Mouse (Mus musculus) MEL (cell line): ENCODE results near the gene Plagl2. TPM values are rescaled to one million over a fixed set of nuclear protein-coding genes. Genes with fewer than 3 reads are reported as not detected.

Source experiments
- DNase-seq: peaks from one replicate; pipeline ENCODE4 v3.0.0; 2011; ENCODE audit warnings: low read depth, low spot score
- H3K27ac ChIP-seq: 2 replicates; pipeline ENCODE4 v1.5.1; 2012; ENCODE audit warnings: low read depth, mild to moderate bottlenecking, control low read depth, low read length, moderate library complexity; ENCODE audit not compliant: control insufficient read depth
- H3K27me3 ChIP-seq, 2 experiments: fragments of 150-350 bp in 1 of 2; sonication (generic) in 1 of 2; 2 replicates each; pipeline ENCODE4 v1.6.1; 2012; ENCODE audit warnings: low read length in 2 of 2, mild to moderate bottlenecking in 2 of 2, improper control_type of control experiment in 1 of 2, moderate library complexity in 1 of 2; ENCODE audit not compliant: insufficient read depth in 2 of 2, control insufficient read depth in 1 of 2
- H3K36me3 ChIP-seq, 2 experiments: 2 replicates each; pipeline ENCODE4 v1.6.1; 2012 to 2014; ENCODE audit warnings: low read length in 2 of 2, improper control_type of control experiment in 1 of 2, inconsistent platforms in 1 of 2, mild to moderate bottlenecking in 1 of 2; ENCODE audit not compliant: insufficient read depth in 2 of 2, control insufficient read depth in 1 of 2
- H3K4me1 ChIP-seq, 2 experiments: fragments of 150-350 bp in 1 of 2; sonication (generic) in 1 of 2; 2 replicates each; pipeline ENCODE4 v1.6.1; 2012; ENCODE audit warnings: low read length in 2 of 2, improper control_type of control experiment in 1 of 2, mild to moderate bottlenecking in 1 of 2; ENCODE audit not compliant: insufficient read depth in 2 of 2, control insufficient read depth in 1 of 2
- H3K4me3 ChIP-seq, 2 experiments: fragments of 150-350 bp in 1 of 2; sonication (generic) in 1 of 2; 2 replicates each; pipeline ENCODE4 v1.5.1; 2012; ENCODE audit warnings: low read depth in 2 of 2, low read length in 2 of 2, mild to moderate bottlenecking in 2 of 2, moderate library complexity in 2 of 2, control low read depth in 1 of 2, improper control_type of control experiment in 1 of 2; ENCODE audit not compliant: control insufficient read depth in 1 of 2, insufficient read depth in 1 of 2
- H3K79me2 ChIP-seq: 2 replicates; pipeline ENCODE4 v1.6.1; 2012; ENCODE audit warnings: mild to moderate bottlenecking, low read length, moderate library complexity; ENCODE audit not compliant: control insufficient read depth, poor library complexity, insufficient read depth
- H3K9ac ChIP-seq: 2 replicates; pipeline ENCODE4 v1.6.1; 2012; ENCODE audit warnings: low read depth, mild to moderate bottlenecking, control low read depth, low read length, moderate library complexity; ENCODE audit not compliant: control insufficient read depth, poor library complexity, severe bottlenecking
- H3K9me3 ChIP-seq: fragments of 150-350 bp; sonication (generic); replicated peaks from 2 replicates; pipeline ENCODE4 v1.6.1; 2012; ENCODE audit warnings: mild to moderate bottlenecking, low read length, improper control_type of control experiment, moderate library complexity; ENCODE audit not compliant: insufficient read depth
- BHLHE40 ChIP-seq: IDR thresholded peaks from 2 replicates; pipeline ENCODE4 v1.6.1; 2012; ENCODE audit warnings: low read depth, mild to moderate bottlenecking, inconsistent platforms, low read length, improper control_type of control experiment, borderline replicate concordance
- CHD1 ChIP-seq: IDR thresholded peaks from 2 replicates; pipeline ENCODE4 v1.6.1; 2012; ENCODE audit warnings: low read depth, mild to moderate bottlenecking, inconsistent platforms, low read length, improper control_type of control experiment
- CHD2 ChIP-seq: IDR thresholded peaks from 2 replicates; pipeline ENCODE4 v1.6.1; 2011; ENCODE audit warnings: low read length, improper control_type of control experiment
- EP300 ChIP-seq, 2 experiments: IDR thresholded peaks; 2 replicates each; pipeline ENCODE4 v1.6.1; 2011; ENCODE audit warnings: improper control_type of control experiment in 2 of 2, low read length in 2 of 2, low read depth in 1 of 2, mild to moderate bottlenecking in 1 of 2
- ETS1 ChIP-seq: IDR thresholded peaks from 2 replicates; pipeline ENCODE4 v1.6.1; 2012; ENCODE audit warnings: low read depth, mild to moderate bottlenecking, inconsistent platforms, low read length, improper control_type of control experiment, moderate library complexity
- GABPA ChIP-seq: IDR thresholded peaks from 2 replicates; pipeline ENCODE4 v1.6.1; 2012; ENCODE audit warnings: low read depth, mild to moderate bottlenecking, inconsistent platforms, low read length, improper control_type of control experiment, moderate library complexity
- GATA1 ChIP-seq: IDR thresholded peaks from 2 replicates; pipeline ENCODE4 v1.6.1; 2011; ENCODE audit warnings: low read depth, low read length, improper control_type of control experiment
- KAT2A ChIP-seq: conservative IDR thresholded peaks from 2 replicates; pipeline ENCODE4 v1.6.1; 2012; ENCODE audit warnings: low read depth, low read length, improper control_type of control experiment, inconsistent platforms
- MAX ChIP-seq: IDR thresholded peaks from 2 replicates; pipeline ENCODE4 v1.6.1; 2011; ENCODE audit warnings: low read length, improper control_type of control experiment
- MEF2A ChIP-seq: IDR thresholded peaks from 2 replicates; pipeline ENCODE4 v1.6.1; 2014; ENCODE audit warnings: low read depth, mild to moderate bottlenecking, inconsistent platforms, low read length, improper control_type of control experiment; ENCODE audit not compliant: poor library complexity, insufficient replicate concordance, severe bottlenecking; ENCODE audit errors: extremely low read depth
- MXI1 ChIP-seq: IDR thresholded peaks from 2 replicates; pipeline ENCODE4 v1.6.1; 2011; ENCODE audit warnings: mild to moderate bottlenecking, low read depth, low read length, improper control_type of control experiment
- MYC ChIP-seq: IDR thresholded peaks from 2 replicates; pipeline ENCODE4 v1.6.1; 2011; ENCODE audit warnings: low read depth, mild to moderate bottlenecking, low read length, improper control_type of control experiment, moderate library complexity
- NELFE ChIP-seq: IDR thresholded peaks from 2 replicates; pipeline ENCODE4 v1.6.1; 2011; ENCODE audit warnings: low read depth, low read length, improper control_type of control experiment
- NRF1 ChIP-seq: IDR thresholded peaks from 2 replicates; pipeline ENCODE4 v1.6.1; 2014; ENCODE audit warnings: low read depth, mild to moderate bottlenecking, inconsistent platforms, low read length, improper control_type of control experiment, moderate library complexity; ENCODE audit not compliant: poor library complexity, insufficient read depth, severe bottlenecking
- POLR2AphosphoS5 ChIP-seq: IDR thresholded peaks from 2 replicates; pipeline ENCODE4 v1.6.1; 2012; ENCODE audit warnings: low read depth, borderline replicate concordance, mild to moderate bottlenecking, inconsistent platforms, low read length, moderate library complexity, mixed read lengths
- RCOR1 ChIP-seq: IDR thresholded peaks from 2 replicates; pipeline ENCODE4 v1.6.1; 2012; ENCODE audit warnings: low read depth, mild to moderate bottlenecking, inconsistent platforms, low read length, improper control_type of control experiment
- SIN3A ChIP-seq: IDR thresholded peaks from 2 replicates; pipeline ENCODE4 v1.6.1; 2012; ENCODE audit warnings: low read length, improper control_type of control experiment, inconsistent platforms
- SMC3 ChIP-seq: IDR thresholded peaks from 2 replicates; pipeline ENCODE4 v1.6.1; 2011; ENCODE audit warnings: low read depth, low read length, improper control_type of control experiment
- TBP ChIP-seq: IDR thresholded peaks from 2 replicates; pipeline ENCODE4 v1.8.0; 2011; ENCODE audit warnings: low read depth, low read length, improper control_type of control experiment
- TCF12 ChIP-seq: IDR thresholded peaks from 2 replicates; pipeline ENCODE4 v1.6.1; 2014; ENCODE audit warnings: low read depth, mild to moderate bottlenecking, inconsistent platforms, low read length, improper control_type of control experiment, moderate library complexity
- UBTF ChIP-seq: IDR thresholded peaks from 2 replicates; pipeline ENCODE4 v1.6.1; 2012; ENCODE audit warnings: low read depth, mild to moderate bottlenecking, inconsistent platforms, low read length, improper control_type of control experiment, moderate library complexity, borderline replicate concordance; ENCODE audit not compliant: insufficient read depth
- USF1 ChIP-seq: IDR thresholded peaks from 2 replicates; pipeline ENCODE4 v1.6.1; 2014; ENCODE audit warnings: low read depth, mild to moderate bottlenecking, inconsistent platforms, low read length, improper control_type of control experiment, moderate library complexity
- USF2 ChIP-seq, 2 experiments: IDR thresholded peaks; 2 replicates each; pipeline ENCODE4 v1.6.1; 2011 to 2012; ENCODE audit warnings: improper control_type of control experiment in 2 of 2, low read length in 2 of 2, borderline replicate concordance in 1 of 2, inconsistent platforms in 1 of 2, low read depth in 1 of 2, mild to moderate bottlenecking in 1 of 2; ENCODE audit not compliant: insufficient read depth in 1 of 2
- ZC3H11A ChIP-seq: IDR thresholded peaks from 2 replicates; pipeline ENCODE4 v1.6.1; 2012; ENCODE audit warnings: low read depth, mild to moderate bottlenecking, inconsistent platforms, low read length, improper control_type of control experiment
- ZKSCAN1 ChIP-seq: IDR thresholded peaks from 2 replicates; pipeline ENCODE4 v1.6.1; 2012; ENCODE audit warnings: low read depth, mild to moderate bottlenecking, inconsistent platforms, low read length, improper control_type of control experiment, moderate library complexity
- ZMIZ1 ChIP-seq: IDR thresholded peaks from 2 replicates; pipeline ENCODE4 v1.6.1; 2012; ENCODE audit warnings: low read depth, mild to moderate bottlenecking, inconsistent platforms, low read length, improper control_type of control experiment, moderate library complexity
- polyA plus RNA-seq, 2 experiments: library from polyadenylated mRNA; stranded (reverse) in 1 of 2; unstranded in 1 of 2; fragments of >175 nt in 1 of 2; fragments of >200 nt in 1 of 2; gene quantifications; 2 replicates each; pipeline versions ENCODE4 v1.2.1 to v1.2.4; 2012; ENCODE audit warnings: low replicate concordance in 2 of 2, low read depth in 1 of 2; ENCODE audit not compliant: insufficient read length in 2 of 2, insufficient read depth in 1 of 2, missing spikeins in 1 of 2
- total RNA-seq: library from RNA; depleted of rRNA; stranded (reverse); fragments of 300-350 nt; gene quantifications from 2 replicates; pipeline ENCODE4 v1.2.3, GENCODE M21; 2012

Plagl2 gene
- total and polyA plus RNA-seq, 3 experiments = 5.9 to 34.4 TPM; not detected in 1

DNA sequence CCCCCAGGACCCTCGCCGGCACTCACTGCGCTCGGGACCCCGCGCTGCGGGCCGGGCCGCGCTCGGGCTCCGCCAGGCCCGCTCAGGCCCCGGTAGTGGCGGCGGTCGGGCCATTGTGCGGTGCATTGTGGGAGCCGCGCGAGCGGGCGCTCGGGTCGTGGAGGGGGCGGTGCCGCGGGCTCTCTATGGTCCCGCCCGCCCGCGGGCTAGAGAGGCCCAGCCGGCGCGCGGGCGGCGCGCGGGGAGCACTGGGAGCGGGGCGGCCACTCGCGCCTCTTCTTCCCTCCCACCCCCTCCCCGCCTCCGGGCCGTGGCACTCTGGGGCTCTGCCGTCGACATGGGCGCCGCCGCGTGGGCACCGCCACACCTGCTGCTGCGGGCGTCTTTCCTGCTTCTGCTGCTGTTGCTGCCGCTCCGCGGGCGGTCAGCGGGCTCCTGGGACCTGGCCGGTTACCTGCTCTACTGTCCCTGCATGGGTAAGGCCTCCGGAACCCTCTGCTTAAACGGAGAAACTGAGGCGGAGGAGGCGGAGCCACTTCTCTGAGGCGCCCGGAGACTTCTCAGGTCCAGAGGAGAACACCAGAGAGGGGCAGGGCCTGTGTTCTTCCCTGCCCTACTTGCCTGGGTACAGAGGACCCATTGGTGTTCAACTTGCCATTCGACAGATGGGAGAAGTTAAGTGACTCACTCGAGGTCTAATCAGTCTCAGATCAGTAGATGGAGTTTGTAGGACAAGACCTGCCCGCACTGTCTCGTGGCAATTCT is at the start of gene Plagl2, which contains the start of gene Pofut1 (continued):
- no peak for TF ChIP-seq ZKSCAN1
- TF ChIP-seq POLR2AphosphoS5 = no peak
- no peak; the same call in 1 of the 2 replicates for TF ChIP-seq KAT2A
- TF ChIP-seq USF2 (IDR thresholded peaks at IDR 0.05; ENCODE audit: borderline replicate concordance in 1 of 2, insufficient read depth in 1 of 2, low read depth in 1 of 2, low read length in 2 of 2) = no peak

GRCm38 (mm10) chr2:153287835-153288234 is 46.6 kb upstream of the Plagl2 start:
- Histone ChIP-seq H3K27me3 (no peaks in the 10 kb centered on the region), H3K4me3 (no peak overlapping the region), H3K27ac (no peak overlapping the region), H3K4me1 (peaks cover 0 to 30% of the 10 kb centered on the region in 2 experiments; a peak in 3 of 4 replicates), H3K9me3 (no peaks in the 10 kb centered on the region), H3K79me2 (peaks cover 3% of the 10 kb centered on the region), H3K36me3 (peaks cover 0 to 12% of the 10 kb centered on the region in 2 experiments; a peak in 2 of 4 replicates), H3K9ac (no peak overlapping the region)
- TF ChIP-seq USF1 = peak; percentile 80
- TF ChIP-seq MAX = peak; percentile 63
- TF ChIP-seq MYC = peak; percentile 63; the same call in 1 of the 2 replicates
- TF ChIP-seq POLR2AphosphoS5 = no peak
- TF ChIP-seq CHD2 = no peak
- no peak for TF ChIP-seq SMC3
- TF ChIP-seq BHLHE40 = peak; percentile 11; the same call in 1 of the 2 replicates
- TF ChIP-seq NELFE = no peak
- peak in 1 of 2 experiments; percentile 27; a peak in 1 of 4 replicates for TF ChIP-seq EP300 (IDR thresholded peaks at IDR 0.05; ENCODE audit: low read depth in 1 of 2, low read length in 2 of 2)
- TF ChIP-seq ZMIZ1 = no peak
- TF ChIP-seq MXI1 = peak; percentile 38; the same call in 1 of the 2 replicates
- DNase-seq = peak; percentile 87

- H3K79me2 ChIP-seq = peaks cover 2% of the 10 kb centered on the region
- TF ChIP-seq EP300 (IDR thresholded peaks at IDR 0.05; ENCODE audit: low read depth in 1 of 2, low read length in 2 of 2) (peak; percentile 63 to 64; a peak in 2 of 4 replicates), NRF1 (no peak), GABPA (no peak), CHD1 (no peak), TCF12 (peak; percentile 53; the same call in 1 of the 2 replicates), UBTF (no peak), RCOR1 (peak; percentile 83), ZC3H11A (no peak), MEF2A (no peak), ETS1 (0 out of 2 replicates have a peak, but pooled peaks have one; percentile 15), POLR2AphosphoS5 (no peak), TBP (no peak), GATA1 (peak; percentile 63), ZMIZ1 (no peak), MAX (no peak), ZKSCAN1 (no peak), KAT2A (no peak), SIN3A (no peak)
Observed at GRCm38 (mm10) chr2:153286524-153286923, 45.3 kb upstream of the Plagl2 start.

More at GRCm38 (mm10) chr2:153286524-153286923, 45.3 kb upstream of the Plagl2 start:
- peaks cover 0 to 30% of the 10 kb centered on the region in 2 experiments; a peak in 2 of 4 replicates for H3K4me1 ChIP-seq
- no peak overlapping the region for H3K27ac ChIP-seq
- DNase-seq = peak; percentile 69
- H3K36me3 ChIP-seq = peaks cover 0 to 12% of the 10 kb centered on the region in 2 experiments; a peak in 2 of 4 replicates
- no peak overlapping the region for H3K4me3 ChIP-seq
- H3K9me3 ChIP-seq = no peaks in the 10 kb centered on the region
- no peak overlapping the region for H3K9ac ChIP-seq
- no peaks in the 10 kb centered on the region for H3K27me3 ChIP-seq
